Mouse (Mus musculus) activated CD4-positive, CD25-positive, alpha-beta regulatory T cell, adult 4 months (primary cell): ENCODE results near the gene Fmo3. TPM values are rescaled to one million over a fixed set of nuclear protein-coding genes. Genes with fewer than 3 reads are reported as not detected.

ENCODE experiments used
- ATAC-seq: one replicate; pipeline ENCODE4 v1.8.0; 2017
- polyA plus RNA-seq, 2 experiments: library from polyadenylated mRNA; unstranded; fragments of 100-300 nt; shearing (Covaris generic); gene quantifications; one replicate each; pipeline ENCODE4 v1.2.1; 2017

The Fmo3 gene
- polyA plus RNA-seq, 2 experiments from 2014 or later, result not detected

DNA sequence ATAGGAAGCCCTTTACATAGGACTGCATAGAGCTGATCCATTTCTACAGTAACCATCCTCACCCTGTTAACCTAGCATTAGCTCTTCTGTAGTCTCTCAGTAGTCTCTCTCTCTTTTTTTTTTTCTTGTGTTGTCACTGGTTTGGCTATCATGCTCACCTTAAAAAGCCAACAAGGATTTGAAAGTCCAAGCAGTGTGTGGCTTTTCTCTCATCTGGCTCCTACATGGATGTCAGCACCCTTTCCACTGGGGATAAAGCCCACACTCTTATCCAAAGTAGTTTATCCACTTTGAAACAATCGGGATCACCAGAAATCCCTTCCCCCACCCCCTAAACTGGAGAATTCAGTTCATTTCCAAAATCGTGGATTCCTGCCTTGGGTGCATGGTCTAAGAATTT is 53.7 kb downstream of the Fmo3 start:
- ATAC-seq, result no peak

DNA sequence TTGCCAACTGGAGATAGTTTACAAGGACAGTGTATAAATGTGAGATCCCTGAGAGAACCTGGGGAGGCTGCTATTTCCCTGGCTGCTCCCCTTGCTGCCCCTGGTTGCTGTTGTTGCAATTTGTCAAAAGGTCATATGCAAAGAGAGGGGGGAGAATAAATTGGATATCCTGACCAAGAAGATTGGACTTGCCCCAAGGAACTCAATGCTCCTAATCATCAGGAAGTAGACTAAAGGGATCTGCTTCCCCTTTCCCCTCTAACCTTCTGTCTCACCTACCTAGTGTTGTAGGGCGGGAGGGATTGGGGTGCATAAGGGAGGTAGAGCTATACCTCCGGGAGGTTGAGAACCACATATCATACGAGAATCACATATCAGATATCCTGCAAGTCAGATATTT is 55.2 kb downstream of the Fmo3 start:
- ATAC-seq, result no peak

DNA sequence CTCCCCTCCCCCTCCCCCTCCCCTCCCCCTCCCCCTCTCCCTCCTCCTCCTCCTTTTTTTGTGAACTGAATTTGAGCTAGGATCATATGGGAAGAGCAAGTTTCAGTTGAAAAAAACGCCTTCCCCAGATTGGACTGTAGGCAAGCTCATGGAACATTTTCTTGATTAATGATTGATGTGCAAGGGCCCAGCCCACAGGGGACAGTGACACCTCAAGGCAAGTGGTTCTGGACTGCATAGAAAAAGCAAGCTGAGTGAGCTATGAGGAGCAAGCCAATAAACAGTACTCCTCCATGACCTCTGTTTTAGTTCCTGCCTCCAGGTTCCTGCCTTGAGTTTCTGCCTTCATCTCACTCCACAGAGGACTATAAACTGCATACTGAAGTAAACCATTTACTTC is 59.2 kb downstream of the Fmo3 start:
- no peak for ATAC-seq

DNA sequence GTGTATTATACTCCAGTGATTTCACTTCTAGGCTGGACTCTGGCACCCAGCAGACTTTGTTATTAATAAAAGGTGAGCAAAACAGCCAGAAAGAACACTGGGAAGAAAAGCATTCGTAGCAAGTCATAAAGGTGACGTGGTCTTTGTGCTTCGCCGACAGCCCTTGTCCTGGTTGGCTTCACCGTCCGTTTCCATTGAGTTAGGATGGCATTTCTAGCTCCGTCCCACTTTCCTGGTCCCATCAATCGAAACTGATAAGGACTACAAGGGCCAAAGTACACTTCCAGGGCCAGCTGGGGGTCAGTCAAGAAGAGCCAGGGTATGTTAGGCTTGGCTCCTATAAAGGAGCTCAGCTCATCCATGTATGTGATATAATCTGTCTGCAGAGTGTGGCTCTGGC is 67.7 kb downstream of the Fmo3 start:
- ATAC-seq, result no peak

DNA sequence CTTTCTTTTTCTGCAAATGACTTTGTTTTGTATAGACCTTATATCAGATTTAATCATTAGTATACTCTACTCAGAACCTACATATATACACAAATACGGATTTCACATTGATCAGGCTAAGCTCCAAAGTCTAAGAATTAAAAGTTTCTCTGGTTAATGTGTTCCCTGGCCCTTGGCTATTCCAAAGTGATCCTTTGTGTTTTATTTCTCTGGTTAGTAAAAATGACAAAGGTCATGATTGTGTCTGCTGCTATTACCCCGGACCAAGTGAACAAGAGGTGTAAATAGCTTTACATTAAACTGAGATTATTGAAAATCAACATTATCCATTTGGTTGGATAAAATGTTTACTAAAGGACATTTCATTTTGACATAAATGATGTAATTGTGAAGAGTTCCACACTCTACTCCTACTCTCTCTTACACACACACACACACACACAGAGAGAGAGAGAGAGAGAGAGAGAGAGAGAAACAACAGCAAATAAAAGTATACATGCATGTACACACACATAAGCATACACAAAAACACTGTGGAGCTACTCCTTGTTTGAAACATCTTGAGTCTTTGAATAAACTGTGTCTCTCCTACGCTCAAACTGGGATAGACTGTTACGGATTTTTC is 69.3 kb downstream of the Fmo3 start:
- no peak for ATAC-seq

DNA sequence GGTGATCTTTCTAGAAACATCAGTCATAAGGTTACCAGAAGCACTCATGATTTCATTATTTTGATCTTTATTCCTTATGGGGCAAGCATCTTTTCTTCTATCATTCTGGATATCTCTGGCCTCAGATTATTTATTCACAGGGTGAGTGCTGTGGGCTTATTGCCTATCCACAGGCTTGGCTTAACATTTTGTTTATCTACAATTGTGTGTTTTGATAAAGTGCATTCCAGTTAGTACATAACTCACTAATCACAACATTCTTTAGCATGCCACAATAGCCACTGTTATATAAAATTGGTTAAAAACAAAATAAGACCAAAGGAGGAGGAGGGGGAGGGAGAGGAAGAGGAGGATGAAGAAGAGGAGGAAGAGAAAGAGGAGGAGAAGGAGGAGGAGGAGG is 72.2 kb downstream of the Fmo3 start:
- ATAC-seq, result no peak

Other genes with a start within 250 kb of the Fmo3 start
- 100 to 1,000 TPM; 211 to 280 TPM for gene Prrc2c, start 244.0 kb downstream of the Fmo3 start, polyA plus RNA-seq
- gene Fmo4, start 170.6 kb downstream of the Fmo3 start, polyA plus RNA-seq, result not detected
- 1 to 10 TPM in 1 of 2 experiments, under 1 TPM in 1; 0.34 to 3.6 TPM for gene Fmo1, start 117.9 kb downstream of the Fmo3 start, polyA plus RNA-seq
- not detected for gene Fmo2, start 85.8 kb downstream of the Fmo3 start, polyA plus RNA-seq
- not detected for gene Fmo6, start 47.0 kb downstream of the Fmo3 start, polyA plus RNA-seq
- gene Mroh9, start 101.1 kb upstream of the Fmo3 start, polyA plus RNA-seq, result not detected